Mouse (Mus musculus): ENCODE results near the gene Gm37240. TPM values are rescaled to one million over a fixed set of nuclear protein-coding genes. Genes with fewer than 3 reads are reported as not detected.
A peak's percentile ranks its signal among the peaks of the same experiment; 100 is the strongest.
"Not testable (repeated sequence)": the region's sequence is repeated elsewhere in the genome, so short reads cannot be mapped to it uniquely, and the experiment has no call there.

Gene Gm37240
- 1 to 10 TPM; 7.4 TPM for total RNA-seq (2021)
- polyA plus RNA-seq (2012; rRNA removed): 12.2 and 21.5 TPM in 2 replicates
- long read RNA-seq, partial matches to known transcripts: 0 of 2 reads
- long read RNA-seq, other reads (novel, unspliced or antisense): 2 of 2 reads

GRCm38 (mm10) chr3:85887239-85887827 is at the start of gene Gm37240, which contains the start of gene Glt28d2:
Gm37240 (minus strand) TSS chr3:85887518.
Glt28d2 (minus strand) TSS chr3:85887516.
- DNase-seq: peak; percentile 92

GRCm38 (mm10) chr3:85933586-85933985 is 46.3 kb upstream of the Gm37240 start:
- no peak for DNase-seq

GRCm38 (mm10) chr3:85931859-85932258 is 44.5 kb upstream of the Gm37240 start:
- no peak for DNase-seq

GRCm38 (mm10) chr3:85930671-85931255 is 43.4 kb upstream of the Gm37240 start:
- no peak for DNase-seq

- DNase-seq: peak; percentile 61
Observed at GRCm38 (mm10) chr3:85929711-85930110, 42.4 kb upstream of the Gm37240 start.

- no peak for DNase-seq
Observed at GRCm38 (mm10) chr3:85928140-85928611, 40.9 kb upstream of the Gm37240 start.

GRCm38 (mm10) chr3:85927296-85927695 is 40.0 kb upstream of the Gm37240 start:
- no peak for DNase-seq

GRCm38 (mm10) chr3:85923954-85924945 is 36.9 kb upstream of the Gm37240 start:
- DNase-seq: peak; percentile 80

- no peak for DNase-seq
Observed at GRCm38 (mm10) chr3:85923343-85923742, 36.0 kb upstream of the Gm37240 start.

GRCm38 (mm10) chr3:85922331-85922730 is 35.0 kb upstream of the Gm37240 start:
- DNase-seq: peak; percentile 89

GRCm38 (mm10) chr3:85920671-85921070 is 33.4 kb upstream of the Gm37240 start:
- not testable (repeated sequence) for DNase-seq

- DNase-seq: peak; percentile 29
Observed at GRCm38 (mm10) chr3:85917600-85917999, 30.3 kb upstream of the Gm37240 start.

GRCm38 (mm10) chr3:85914806-85915205 is 27.5 kb upstream of the Gm37240 start:
- DNase-seq: no peak

- DNase-seq: no peak
Observed at GRCm38 (mm10) chr3:85907136-85907535, 19.8 kb upstream of the Gm37240 start.

GRCm38 (mm10) chr3:85904371-85904770 is 17.1 kb upstream of the Gm37240 start:
- no peak for DNase-seq

- no peak for DNase-seq
Observed at GRCm38 (mm10) chr3:85895020-85895419, 7.7 kb upstream of the Gm37240 start.

- no peak for DNase-seq
Observed at GRCm38 (mm10) chr3:85891571-85891970, 4.3 kb upstream of the Gm37240 start.

- DNase-seq: peak; percentile 31
Observed at GRCm38 (mm10) chr3:85888221-85888671, 928 bp upstream of the Gm37240 start.

- DNase-seq: peak; percentile 51
Observed at GRCm38 (mm10) chr3:85886636-85887238, 581 bp downstream of the Gm37240 start.

- no peak for DNase-seq
Observed at GRCm38 (mm10) chr3:85885906-85886305, 1.4 kb downstream of the Gm37240 start.

GRCm38 (mm10) chr3:85880687-85881086 is 6.6 kb downstream of the Gm37240 start:
- DNase-seq: peak; percentile 84

GRCm38 (mm10) chr3:85880068-85880467 is 7.2 kb downstream of the Gm37240 start:
- DNase-seq: no peak
